Mouse (Mus musculus) thymus, adult 2 months (tissue): ENCODE measurements around the gene Ncoa7.

Experiments
- CTCF ChIP-seq: fragments of 200-500 bp; IDR thresholded peaks from 2 replicates; pipeline ENCODE4 v1.5.1; 2012; ENCODE audit warnings: mild to moderate bottlenecking, control low read depth, low read length, moderate library complexity, borderline replicate concordance; ENCODE audit not compliant: control insufficient read depth, poor library complexity, insufficient read depth; ENCODE audit errors: extremely low read depth
- POLR2A ChIP-seq: fragments of 200-500 bp; IDR thresholded peaks from 2 replicates; pipeline ENCODE4 v1.6.1; 2012; ENCODE audit warnings: mild to moderate bottlenecking, low read length, control low read depth, moderate library complexity; ENCODE audit not compliant: control insufficient read depth, poor library complexity, insufficient read depth; ENCODE audit errors: extremely low read depth

GRCm38 (mm10) chr10:30629513-30629912 is 173.6 kb downstream of the Ncoa7 start, which contains the start of gene Hint3:
- TF ChIP-seq CTCF, result no peak
- TF ChIP-seq POLR2A, result no peak
